ENCODE assay signal across 25 mouse cellular contexts in the genomic region with DNA sequence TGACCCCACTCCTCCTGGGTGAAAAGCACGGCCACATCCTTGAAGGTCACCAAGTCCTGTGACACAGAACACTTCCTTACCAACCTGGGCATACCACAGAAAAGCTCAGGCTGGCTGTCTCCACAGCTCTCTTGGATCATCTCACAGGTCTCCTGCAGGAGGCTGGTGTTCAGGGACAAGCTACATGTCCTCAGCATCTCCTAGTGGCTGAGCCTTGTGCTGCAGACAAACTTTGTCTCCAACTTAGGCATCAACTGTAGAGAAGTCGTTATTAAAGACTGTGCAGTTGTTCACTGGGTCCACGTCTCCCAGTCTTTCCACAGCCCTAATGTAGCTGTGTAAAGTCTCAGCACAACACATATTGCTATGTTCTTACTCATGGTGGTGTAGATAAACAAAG. TPM values are rescaled to one million over a fixed set of nuclear protein-coding genes. Genes with fewer than 3 reads are reported as not detected.
DNase-seq lines count a peak whose midpoint lies in the region; ATAC-seq and TF ChIP-seq lines count a peak whose summit lies in the region.
"Had no signal": no experiment of that assay in that cellular context is flagged by ENCODE, and none has a peak within 500 bp of the region (broad histone marks: within the 10 kb centered on the region; RNA-seq: fewer than 3 reads in every experiment).

No protein-coding gene starts in this region.

- H3K9ac ChIP-seq in intestine, postnatal 0 days (ENCODE audit: low read depth, low read length): no peak overlapping the region
- H3K9ac ChIP-seq in intestine, embryonic 16.5 days (ENCODE audit: low read depth, low read length): no peak overlapping the region
- H3K9ac ChIP-seq: limb, embryonic 12.5 days; liver, embryonic 14.5 days; stomach, embryonic 15.5 days had no signal

- ATAC-seq in intestine, postnatal 0 days: no peak
- ATAC-seq in intestine, embryonic 16.5 days: no peak
- ATAC-seq: midbrain, embryonic 16.5 days had no signal

- H3K27ac ChIP-seq in intestine, postnatal 0 days (ENCODE audit: low read depth, low read length): no peak overlapping the region
- H3K27ac ChIP-seq in intestine, embryonic 16.5 days (ENCODE audit: low read length): no peak overlapping the region
- H3K27ac ChIP-seq in thymus, adult 2 months (ENCODE audit: control insufficient read depth, insufficient read depth, low read length): no peak overlapping the region
- no peak overlapping the region for H3K27ac ChIP-seq in cortical plate, adult 2 months (ENCODE audit: insufficient read depth, low read length)
- H3K27ac ChIP-seq: heart, embryonic 10.5 days; limb, embryonic 12.5 days; liver, embryonic 14.5 days; stomach, embryonic 15.5 days had no signal

- peak; percentile 6 for DNase-seq in thymus, adult 2 months
- DNase-seq in thymus, adult 18-20 months: no peak
- no peak for DNase-seq in adrenal gland, adult 18-20 months (ENCODE audit: low spot score in 2 of 2)
- DNase-seq in heart, adult 11 months: no peak
- DNase-seq in cerebellum, adult 11 months: no peak
- DNase-seq: adrenal gland, postnatal 25 days; cerebellum, postnatal 14 days; gastrocnemius, postnatal 25 days; heart, postnatal 10 days; kidney, postnatal 10 days; lung, postnatal 10 days; spleen, adult 18-20 months had no signal

- H3K4me3 ChIP-seq in intestine, postnatal 0 days (ENCODE audit: low read depth, low read length): no peak overlapping the region
- no peak overlapping the region for H3K4me3 ChIP-seq in intestine, embryonic 16.5 days (ENCODE audit: low read length)
- H3K4me3 ChIP-seq in thymus, adult 2 months (ENCODE audit: control insufficient read depth, insufficient read depth, low read length): no peak overlapping the region
- H3K4me3 ChIP-seq in cortical plate, adult 2 months (ENCODE audit: insufficient read depth, low read length): no peak overlapping the region
- H3K4me3 ChIP-seq: heart, embryonic 10.5 days; limb, embryonic 12.5 days; megakaryocyte, embryonic 14.5 days; stomach, embryonic 15.5 days had no signal

- H3K4me2 ChIP-seq in intestine, postnatal 0 days (replicated peaks; ENCODE audit: low read depth): no peak overlapping the region
- no peak overlapping the region for H3K4me2 ChIP-seq in intestine, embryonic 16.5 days (ENCODE audit: low read depth, low read length)
- H3K4me2 ChIP-seq: limb, embryonic 12.5 days; stomach, embryonic 15.5 days had no signal

- no peaks in the 10 kb centered on the region for H3K9me3 ChIP-seq in intestine, postnatal 0 days (ENCODE audit: control insufficient read depth)
- no peaks in the 10 kb centered on the region for H3K9me3 ChIP-seq in intestine, embryonic 16.5 days (ENCODE audit: control insufficient read depth, low read length)
- H3K9me3 ChIP-seq: heart, embryonic 10.5 days; limb, embryonic 12.5 days; stomach, embryonic 15.5 days had no signal

- H3K36me3 ChIP-seq in intestine, postnatal 0 days (ENCODE audit: control insufficient read depth, insufficient read depth): no peaks in the 10 kb centered on the region
- H3K36me3 ChIP-seq in intestine, embryonic 16.5 days (ENCODE audit: control insufficient read depth, insufficient read depth, low read length): peaks cover 4% of the 10 kb centered on the region; the same call in 1 of the 2 replicates
- no peaks in the 10 kb centered on the region for H3K36me3 ChIP-seq in thymus, adult 2 months (ENCODE audit: control insufficient read depth, insufficient read depth, low read length)

- TF ChIP-seq CTCF in intestine, postnatal 0 days (IDR thresholded peaks at IDR 0.05; ENCODE audit: low read depth): peak; percentile 35; the same call in 1 of the 2 replicates
- TF ChIP-seq CTCF in thymus, adult 2 months (IDR thresholded peaks at IDR 0.05; ENCODE audit: borderline replicate concordance, control insufficient read depth, extremely low read depth, insufficient read depth, low read length, poor library complexity): no peak
- TF ChIP-seq CTCF in cortical plate, adult 2 months (IDR thresholded peaks at IDR 0.05; ENCODE audit: extremely low read depth, insufficient read depth, low read length): peak; percentile 34

- H3K4me1 ChIP-seq in intestine, postnatal 0 days (replicated peaks; ENCODE audit: control insufficient read depth, insufficient read depth, low read length): no peaks in the 10 kb centered on the region
- H3K4me1 ChIP-seq in intestine, embryonic 16.5 days (ENCODE audit: control insufficient read depth, insufficient read depth, low read length): peaks cover 10% of the 10 kb centered on the region
- H3K4me1 ChIP-seq in thymus, adult 2 months (replicated peaks; ENCODE audit: control insufficient read depth, insufficient read depth, low read length): no peaks in the 10 kb centered on the region
- 0 out of 2 replicates have a peak, but pooled peaks cover 1% of the 10 kb centered on the region for H3K4me1 ChIP-seq in cortical plate, adult 2 months (ENCODE audit: control insufficient read depth, insufficient read depth, low read length)
- H3K4me1 ChIP-seq: megakaryocyte, embryonic 14.5 days; stomach, embryonic 15.5 days had no signal

- TF ChIP-seq POLR2A in thymus, adult 2 months (IDR thresholded peaks at IDR 0.05; ENCODE audit: control insufficient read depth, extremely low read depth, insufficient read depth, low read length, poor library complexity): no peak
- no peak for TF ChIP-seq POLR2A in cortical plate, adult 2 months (IDR thresholded peaks at IDR 0.05; ENCODE audit: extremely low read depth, insufficient read depth, low read length)

- 72% methylated on average over 3 of the region's 3 CpGs for WGBS in intestine, postnatal 0 days
- 79% methylated on average over 3 of the region's 3 CpGs for WGBS in intestine, embryonic 16.5 days
- 66% methylated on average over 3 of the region's 3 CpGs for WGBS in thymus, adult 2 months

- no peaks in the 10 kb centered on the region for H3K27me3 ChIP-seq in intestine, postnatal 0 days (replicated peaks; ENCODE audit: control insufficient read depth, insufficient read depth, low read length)
- H3K27me3 ChIP-seq in intestine, embryonic 16.5 days (replicated peaks; ENCODE audit: control insufficient read depth, insufficient read depth, low read length): no peaks in the 10 kb centered on the region
- H3K27me3 ChIP-seq in thymus, adult 2 months (ENCODE audit: control insufficient read depth, insufficient read depth, low read length): no peaks in the 10 kb centered on the region
- H3K27me3 ChIP-seq: limb, embryonic 12.5 days; stomach, embryonic 15.5 days had no signal

RNA-seq across cellular contexts. Expression of a gene that starts 3.7 kb away (rescaled TPM):
- polyA plus RNA-seq in intestine, postnatal 0 days (2015; fragmentation: Nextera tagmentation; extraction: Ambion mirVana): 1.1 and 1.2 TPM in 2 replicates
- polyA plus RNA-seq in intestine, embryonic 16.5 days (2015; fragmentation: Nextera tagmentation; extraction: Ambion mirVana): 3.0 and 4.9 TPM in 2 replicates
- polyA plus RNA-seq in thymus, adult 2 months (2012; rRNA removed): not detected in 2 replicates
- polyA plus RNA-seq in cortical plate, adult 2 months (2012; rRNA removed): 5.1 and 5.6 TPM in 2 replicates
- 1 to 10 TPM; 1.5 to 2.3 TPM for total RNA-seq in adrenal gland, adult 18-20 months (2021)
- polyA plus RNA-seq: C2C12 had no signal

RNA-seq across cellular contexts. Expression of a gene that starts 32.2 kb away (rescaled TPM):
- 2.1 and 2.7 TPM in 2 replicates for polyA plus RNA-seq in intestine, postnatal 0 days (2015; fragmentation: Nextera tagmentation; extraction: Ambion mirVana)
- 8.1 and 9.1 TPM in 2 replicates for polyA plus RNA-seq in intestine, embryonic 16.5 days (2015; fragmentation: Nextera tagmentation; extraction: Ambion mirVana)
- 0.59 TPM in 2 replicates for polyA plus RNA-seq in thymus, adult 2 months (2012; rRNA removed)
- polyA plus RNA-seq in cortical plate, adult 2 months (2012; rRNA removed): 16.7 and 17.5 TPM in 2 replicates
- total RNA-seq in adrenal gland, adult 18-20 months (2021): 1 to 10 TPM; 6.9 to 8.2 TPM

RNA-seq across cellular contexts. Expression of a gene that starts 33.3 kb away (rescaled TPM):
- not detected in 2 replicates for polyA plus RNA-seq in intestine, postnatal 0 days (2015; fragmentation: Nextera tagmentation; extraction: Ambion mirVana)
- not detected in 2 replicates for polyA plus RNA-seq in intestine, embryonic 16.5 days (2015; fragmentation: Nextera tagmentation; extraction: Ambion mirVana)
- polyA plus RNA-seq in thymus, adult 2 months (2012; rRNA removed): 2.3 and 2.9 TPM in 2 replicates
- polyA plus RNA-seq in cortical plate, adult 2 months (2012; rRNA removed): not detected in 2 replicates
- not detected for total RNA-seq in adrenal gland, adult 18-20 months (2021)
- total RNA-seq: adrenal gland, postnatal 25 days; gastrocnemius, postnatal 25 days; heart, postnatal 10 days had no signal
- polyA plus RNA-seq: C2C12; forebrain, embryonic 11.5 days; midbrain, embryonic 16.5 days; neural tube, embryonic 11.5 days; urinary bladder, adult 2 months had no signal

RNA-seq across cellular contexts. Expression of a gene that starts 42.4 kb away (rescaled TPM):
- polyA plus RNA-seq in intestine, postnatal 0 days (2015; fragmentation: Nextera tagmentation; extraction: Ambion mirVana): 0.08 and 0.18 TPM in 2 replicates
- 0.43 and 0.45 TPM in 2 replicates for polyA plus RNA-seq in intestine, embryonic 16.5 days (2015; fragmentation: Nextera tagmentation; extraction: Ambion mirVana)
- 0.34 and 0.37 TPM in 2 replicates for polyA plus RNA-seq in thymus, adult 2 months (2012; rRNA removed)
- 1.6 TPM in 2 replicates for polyA plus RNA-seq in cortical plate, adult 2 months (2012; rRNA removed)
- under 1 TPM; 0.53 to 0.99 TPM for total RNA-seq in adrenal gland, adult 18-20 months (2021)

RNA-seq across cellular contexts. Expression of a gene that starts 47.7 kb away (rescaled TPM):
- 0.54 and 0.63 TPM in 2 replicates for polyA plus RNA-seq in intestine, postnatal 0 days (2015; fragmentation: Nextera tagmentation; extraction: Ambion mirVana)
- polyA plus RNA-seq in intestine, embryonic 16.5 days (2015; fragmentation: Nextera tagmentation; extraction: Ambion mirVana): 0.68 and 1.0 TPM in 2 replicates
- 0.04 and 0.09 TPM in 2 replicates for polyA plus RNA-seq in thymus, adult 2 months (2012; rRNA removed)
- polyA plus RNA-seq in cortical plate, adult 2 months (2012; rRNA removed): 2.7 and 3.3 TPM in 2 replicates
- 1 to 10 TPM; 2.2 to 2.9 TPM for total RNA-seq in adrenal gland, adult 18-20 months (2021)
